Mouse (Mus musculus): ENCODE data around the gene Klhl22.

Klhl22 gene

GRCm38 (mm10) chr16:17801777-17802455, 42.5 kb downstream of the Klhl22 start:
- peaks cover 5% of the 10 kb centered on the region; the same call in 1 of the 2 replicates for H3K9me3 ChIP-seq (ENCODE audit: low read length)
- peaks cover 97% of the 10 kb centered on the region for H3K27me3 ChIP-seq (ENCODE audit: insufficient read depth, low read length)
- peak overlapping the region; percentile 59; the same call in 1 of the 2 replicates for H3K4me3 ChIP-seq (replicated peaks; ENCODE audit: low read length)
- H3K4me1 ChIP-seq (replicated peaks; ENCODE audit: low read depth, low read length) = peaks cover 58% of the 10 kb centered on the region
- TF ChIP-seq NANOG (IDR thresholded peaks at IDR 0.05; ENCODE audit: borderline replicate concordance, low read length) = no peak
- no peak for TF ChIP-seq CTCF (conservative IDR thresholded peaks at IDR 0.05; ENCODE audit: low read length)
- no peak for TF ChIP-seq POU5F1 (IDR thresholded peaks at IDR 0.05; ENCODE audit: borderline replicate concordance, low read length)
- H3K36me3 ChIP-seq (ENCODE audit: insufficient read depth, low read length) = no peaks in the 10 kb centered on the region

- H3K36me3 ChIP-seq (ENCODE audit: insufficient read depth, low read length) = no peaks in the 10 kb centered on the region
- peaks cover 5% of the 10 kb centered on the region; the same call in 1 of the 2 replicates for H3K9me3 ChIP-seq (ENCODE audit: low read length)
- TF ChIP-seq CTCF (conservative IDR thresholded peaks at IDR 0.05; ENCODE audit: low read length) = no peak
- no peak for TF ChIP-seq POU5F1 (IDR thresholded peaks at IDR 0.05; ENCODE audit: borderline replicate concordance, low read length)
- TF ChIP-seq NANOG (IDR thresholded peaks at IDR 0.05; ENCODE audit: borderline replicate concordance, low read length) = no peak
- H3K4me3 ChIP-seq (replicated peaks; ENCODE audit: low read length) = peak overlapping the region; percentile 59
- H3K27me3 ChIP-seq (ENCODE audit: insufficient read depth, low read length) = peaks cover 99% of the 10 kb centered on the region
- H3K4me1 ChIP-seq (replicated peaks; ENCODE audit: low read depth, low read length) = peaks cover 57% of the 10 kb centered on the region
Observed at GRCm38 (mm10) chr16:17802456-17802838, 43.0 kb downstream of the Klhl22 start.

GRCm38 (mm10) chr16:17802839-17803674, 43.6 kb downstream of the Klhl22 start:
- Histone ChIP-seq H3K9me3 (ENCODE audit: low read length) (peaks cover 5% of the 10 kb centered on the region; the same call in 1 of the 2 replicates), H3K4me1 (replicated peaks; ENCODE audit: low read depth, low read length) (peaks cover 57% of the 10 kb centered on the region), H3K36me3 (ENCODE audit: insufficient read depth, low read length) (no peaks in the 10 kb centered on the region), H3K27me3 (ENCODE audit: insufficient read depth, low read length) (peaks cover 98% of the 10 kb centered on the region), H3K4me3 (replicated peaks; ENCODE audit: low read length) (peak overlapping the region; percentile 59)
- TF ChIP-seq NANOG (IDR thresholded peaks at IDR 0.05; ENCODE audit: borderline replicate concordance, low read length) (no peak), CTCF (conservative IDR thresholded peaks at IDR 0.05; ENCODE audit: low read length) (no peak), POU5F1 (IDR thresholded peaks at IDR 0.05; ENCODE audit: borderline replicate concordance, low read length) (no peak)

- peaks cover 53% of the 10 kb centered on the region for H3K4me1 ChIP-seq (replicated peaks; ENCODE audit: low read depth, low read length)
- H3K36me3 ChIP-seq (ENCODE audit: insufficient read depth, low read length) = no peaks in the 10 kb centered on the region
- peak overlapping the region; percentile 74 for H3K4me3 ChIP-seq (replicated peaks; ENCODE audit: low read length)
- TF ChIP-seq POU5F1 (IDR thresholded peaks at IDR 0.05; ENCODE audit: borderline replicate concordance, low read length) (no peak), CTCF (conservative IDR thresholded peaks at IDR 0.05; ENCODE audit: low read length) (no peak), NANOG (IDR thresholded peaks at IDR 0.05; ENCODE audit: borderline replicate concordance, low read length) (no peak)
- H3K27me3 ChIP-seq (ENCODE audit: insufficient read depth, low read length) = peaks cover 98% of the 10 kb centered on the region
- H3K9me3 ChIP-seq (ENCODE audit: low read length) = peaks cover 4% of the 10 kb centered on the region; the same call in 1 of the 2 replicates
Observed at GRCm38 (mm10) chr16:17803675-17804448, 44.4 kb downstream of the Klhl22 start.

GRCm38 (mm10) chr16:17804449-17804912, 45.1 kb downstream of the Klhl22 start:
- Histone ChIP-seq H3K9me3 (ENCODE audit: low read length) (no peaks in the 10 kb centered on the region; the same call in 1 of the 2 replicates), H3K4me1 (replicated peaks; ENCODE audit: low read depth, low read length) (peaks cover 52% of the 10 kb centered on the region), H3K4me3 (replicated peaks; ENCODE audit: low read length) (peak overlapping the region; percentile 74), H3K36me3 (ENCODE audit: insufficient read depth, low read length) (no peaks in the 10 kb centered on the region), H3K27me3 (ENCODE audit: insufficient read depth, low read length) (peaks cover 98% of the 10 kb centered on the region)
- no peak for TF ChIP-seq NANOG (IDR thresholded peaks at IDR 0.05; ENCODE audit: borderline replicate concordance, low read length)
- TF ChIP-seq POU5F1 (IDR thresholded peaks at IDR 0.05; ENCODE audit: borderline replicate concordance, low read length) = no peak

- H3K4me3 ChIP-seq (replicated peaks; ENCODE audit: low read length) = peak overlapping the region; percentile 74
- TF ChIP-seq NANOG (IDR thresholded peaks at IDR 0.05; ENCODE audit: borderline replicate concordance, low read length) = no peak
- no peak for TF ChIP-seq POU5F1 (IDR thresholded peaks at IDR 0.05; ENCODE audit: borderline replicate concordance, low read length)
- TF ChIP-seq CTCF (conservative IDR thresholded peaks at IDR 0.05; ENCODE audit: low read length) = no peak
- H3K9me3 ChIP-seq (ENCODE audit: low read length) = no peaks in the 10 kb centered on the region; the same call in 1 of the 2 replicates
- peaks cover 98% of the 10 kb centered on the region for H3K27me3 ChIP-seq (ENCODE audit: insufficient read depth, low read length)
- no peaks in the 10 kb centered on the region for H3K36me3 ChIP-seq (ENCODE audit: insufficient read depth, low read length)
- H3K4me1 ChIP-seq (replicated peaks; ENCODE audit: low read depth, low read length) = peaks cover 52% of the 10 kb centered on the region
Observed at GRCm38 (mm10) chr16:17804982-17805381, 45.6 kb downstream of the Klhl22 start.

GRCm38 (mm10) chr16:17806581-17807191, 47.3 kb downstream of the Klhl22 start:
- no peak for TF ChIP-seq POU5F1 (IDR thresholded peaks at IDR 0.05; ENCODE audit: borderline replicate concordance, low read length)
- TF ChIP-seq CTCF (conservative IDR thresholded peaks at IDR 0.05; ENCODE audit: low read length) = no peak
- no peak for TF ChIP-seq NANOG (IDR thresholded peaks at IDR 0.05; ENCODE audit: borderline replicate concordance, low read length)
- peaks cover 42% of the 10 kb centered on the region for H3K4me1 ChIP-seq (replicated peaks; ENCODE audit: low read depth, low read length)

More at GRCm38 (mm10) chr16:17806581-17807191, 47.3 kb downstream of the Klhl22 start:
- H3K27me3 ChIP-seq (ENCODE audit: insufficient read depth, low read length) = peaks cover 96% of the 10 kb centered on the region
- H3K4me3 ChIP-seq (replicated peaks; ENCODE audit: low read length) = peak overlapping the region; percentile 79
- no peaks in the 10 kb centered on the region for H3K36me3 ChIP-seq (ENCODE audit: insufficient read depth, low read length)
- H3K9me3 ChIP-seq (ENCODE audit: low read length) = no peaks in the 10 kb centered on the region; the same call in 1 of the 2 replicates
